Mouse (Mus musculus) urinary bladder, adult 2 months (tissue): ENCODE data around the gene Fpr-rs4. TPM values are rescaled to one million over a fixed set of nuclear protein-coding genes. Genes with fewer than 3 reads are reported as not detected.
"Not testable (repeated sequence)": the region's sequence is repeated elsewhere in the genome, so short reads cannot be mapped to it uniquely, and the experiment has no call there.

Source experiments
- DNase-seq: peaks from one replicate; pipeline ENCODE4 v3.0.0; 2022; ENCODE audit warnings: low spot score
- polyA plus RNA-seq: library from polyadenylated mRNA; depleted of rRNA; stranded (reverse); fragments of >200 nt; gene quantifications from 2 replicates; pipeline ENCODE4 v1.2.3, GENCODE M21; 2012; rRNA removed

Gene Fpr-rs4
- polyA plus RNA-seq: not detected in 2 replicates

- no peak for DNase-seq
Measured at GRCm38 (mm10) chr17:18021433-18021832, at the start of gene Fpr-rs4. Fpr-rs4 (plus strand) TSS chr17:18021733.

GRCm38 (mm10) chr17:17973443-17973842 lies 48.1 kb upstream of the Fpr-rs4 start:
- DNase-seq: no peak

GRCm38 (mm10) chr17:17981232-17981631 lies 40.3 kb upstream of the Fpr-rs4 start:
- not testable (repeated sequence) for DNase-seq

- DNase-seq: no peak
Measured at GRCm38 (mm10) chr17:18004752-18005151, 16.8 kb upstream of the Fpr-rs4 start.

- DNase-seq: no peak
Measured at GRCm38 (mm10) chr17:18049124-18049523, 27.6 kb downstream of the Fpr-rs4 start, which contains the start of gene Vmn2r124. Vmn2r124 (plus strand) TSS chr17:18049424.

Other genes with a start within 250 kb of the Fpr-rs4 start
- gene Spaca6, start 194.6 kb upstream of the Fpr-rs4 start, polyA plus RNA-seq: 91.3 and 98.6 TPM in 2 replicates
- gene Has1, start 166.5 kb upstream of the Fpr-rs4 start, polyA plus RNA-seq: 0.62 and 0.90 TPM in 2 replicates
- gene Fpr1, start 137.8 kb upstream of the Fpr-rs4 start, polyA plus RNA-seq: 0.15 and 0.18 TPM in 2 replicates
- 0.28 and 0.43 TPM in 2 replicates for gene Fpr2, start 133.9 kb upstream of the Fpr-rs4 start, polyA plus RNA-seq
- gene Fpr3, start 133.9 kb upstream of the Fpr-rs4 start, polyA plus RNA-seq: not detected in 2 replicates
- not detected in 2 replicates for gene Vmn2r124, start 27.7 kb downstream of the Fpr-rs4 start, polyA plus RNA-seq
- not detected in 2 replicates for gene Vmn2r91, start 63.3 kb downstream of the Fpr-rs4 start, polyA plus RNA-seq
- not detected in 2 replicates for gene Vmn2r92, start 130.2 kb downstream of the Fpr-rs4 start, polyA plus RNA-seq